Mouse (Mus musculus) lung, adult 2 months (tissue): ENCODE results near the gene Pgpep1l.

Experiments used
- CTCF ChIP-seq: fragments of 200-500 bp; IDR thresholded peaks from 2 replicates; pipeline ENCODE4 v1.5.1; 2011; ENCODE audit warnings: mild to moderate bottlenecking, low read length, control low read depth; ENCODE audit not compliant: insufficient read depth
- POLR2A ChIP-seq: fragments of 200-500 bp; IDR thresholded peaks from 2 replicates; pipeline ENCODE4 v1.6.1; 2011; ENCODE audit warnings: low read depth, mild to moderate bottlenecking, control low read depth, low read length, borderline replicate concordance; ENCODE audit errors: extremely low read depth

DNA sequence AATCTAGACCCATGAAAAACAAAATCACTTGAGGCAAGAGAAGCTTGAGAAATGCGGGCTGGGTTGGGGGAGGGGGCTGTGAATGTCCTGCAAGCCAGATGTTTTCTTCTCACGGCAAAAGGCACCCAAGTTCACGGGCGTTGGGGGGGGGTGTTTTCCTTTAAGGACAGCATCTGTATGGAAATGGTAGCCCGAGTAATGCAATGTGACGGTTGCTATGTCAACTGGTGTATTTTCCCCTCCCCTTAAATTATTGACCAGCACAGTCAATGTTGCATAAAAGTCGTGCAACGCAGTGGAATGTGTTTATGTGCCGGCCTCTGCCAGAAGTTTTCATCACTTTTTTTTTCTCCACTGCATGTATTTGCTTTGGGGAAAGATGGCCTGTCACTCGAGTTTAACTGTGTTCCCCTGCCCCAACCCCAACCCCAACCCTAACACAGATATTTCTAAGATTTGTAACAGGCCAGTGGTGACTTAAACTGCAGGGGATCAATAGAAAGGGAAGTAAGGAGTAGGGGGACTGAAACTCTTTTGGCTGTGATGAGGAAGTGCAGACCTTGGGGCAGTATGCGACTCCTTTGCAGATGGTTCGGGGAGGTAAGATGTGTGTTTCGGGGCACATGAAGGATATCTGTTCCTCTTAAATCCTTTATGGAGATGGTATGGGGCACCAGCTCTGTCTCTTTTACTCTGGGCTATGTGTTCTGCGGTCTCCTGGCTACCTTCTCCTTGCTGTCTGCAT, 49.2 kb upstream of the Pgpep1l start:
- no peak for TF ChIP-seq POLR2A
- TF ChIP-seq CTCF = no peak
